Mouse (Mus musculus) stomach, embryonic 15.5 days (tissue): ENCODE data around the gene Gnl1. TPM values are rescaled to one million over a fixed set of nuclear protein-coding genes. Genes with fewer than 3 reads are reported as not detected.
"Not testable (repeated sequence)": the region's sequence is repeated elsewhere in the genome, so short reads cannot be mapped to it uniquely, and the experiment has no call there.

Source experiments
- ATAC-seq: fragments of 200-750 bp; cut with Nextera tagmentation; 2 replicates; pipeline ENCODE4 v1.8.0; 2017; ENCODE audit warnings: low read depth, moderate number of reproducible peaks, moderate TSS enrichment; ENCODE audit not compliant: insufficient read depth, low FRiP score
- H3K27ac ChIP-seq: fragments of 300-500 bp; sonication (generic); 2 replicates; pipeline ENCODE4 v1.5.1; 2015; ENCODE audit warnings: mild to moderate bottlenecking, inconsistent platforms
- H3K27me3 ChIP-seq: fragments of 300-500 bp; sonication (generic); replicated peaks from 2 replicates; pipeline ENCODE4 v1.6.1; 2015; ENCODE audit warnings: inconsistent platforms
- H3K36me3 ChIP-seq: fragments of 300-500 bp; sonication (generic); 2 replicates; pipeline ENCODE4 v1.6.1; 2015; ENCODE audit warnings: inconsistent platforms
- H3K4me1 ChIP-seq: fragments of 300-500 bp; sonication (generic); 2 replicates; pipeline ENCODE4 v1.6.1; 2015; ENCODE audit warnings: inconsistent platforms
- H3K4me2 ChIP-seq: fragments of 300-500 bp; sonication (generic); 2 replicates; pipeline ENCODE4 v1.6.1; 2015; ENCODE audit warnings: mild to moderate bottlenecking, inconsistent platforms
- H3K4me3 ChIP-seq: fragments of 300-500 bp; sonication (generic); replicated peaks from 2 replicates; pipeline ENCODE4 v1.5.1; 2015; ENCODE audit warnings: inconsistent platforms
- H3K9ac ChIP-seq: fragments of 300-500 bp; sonication (generic); 2 replicates; pipeline ENCODE4 v1.6.1; 2015; ENCODE audit warnings: inconsistent platforms
- H3K9me3 ChIP-seq: fragments of 300-500 bp; sonication (generic); 2 replicates; pipeline ENCODE4 v1.6.1; 2016; ENCODE audit warnings: inconsistent platforms
- WGBS: fragments of 180-500 bp; shearing (Covaris S2); methylation state at CpG from one replicate; pipeline ENCODE4 v1.1.7; 2015; 5-methylcytosine and 5-hydroxymethylcytosine counted together
- microRNA counts: library from miRNA; unstranded; fragments of <30 nt; microRNA quantifications from one replicate; lab custom pipeline; 2016
- microRNA-seq: library from miRNA; unstranded; fragments of <30 nt; microRNA quantifications from one replicate; pipeline ENCODE4, GENCODE M21; 2016
- polyA plus RNA-seq: library from polyadenylated mRNA; unstranded; fragments of >200 nt; fragmentation: Nextera tagmentation; extraction: Ambion mirVana; gene quantifications from 2 replicates; pipeline ENCODE4 v1.2.1, GENCODE M21; 2015

Gene Gnl1
- polyA plus RNA-seq, 1 experiment from 2014 or later, result 41.4 TPM

DNA sequence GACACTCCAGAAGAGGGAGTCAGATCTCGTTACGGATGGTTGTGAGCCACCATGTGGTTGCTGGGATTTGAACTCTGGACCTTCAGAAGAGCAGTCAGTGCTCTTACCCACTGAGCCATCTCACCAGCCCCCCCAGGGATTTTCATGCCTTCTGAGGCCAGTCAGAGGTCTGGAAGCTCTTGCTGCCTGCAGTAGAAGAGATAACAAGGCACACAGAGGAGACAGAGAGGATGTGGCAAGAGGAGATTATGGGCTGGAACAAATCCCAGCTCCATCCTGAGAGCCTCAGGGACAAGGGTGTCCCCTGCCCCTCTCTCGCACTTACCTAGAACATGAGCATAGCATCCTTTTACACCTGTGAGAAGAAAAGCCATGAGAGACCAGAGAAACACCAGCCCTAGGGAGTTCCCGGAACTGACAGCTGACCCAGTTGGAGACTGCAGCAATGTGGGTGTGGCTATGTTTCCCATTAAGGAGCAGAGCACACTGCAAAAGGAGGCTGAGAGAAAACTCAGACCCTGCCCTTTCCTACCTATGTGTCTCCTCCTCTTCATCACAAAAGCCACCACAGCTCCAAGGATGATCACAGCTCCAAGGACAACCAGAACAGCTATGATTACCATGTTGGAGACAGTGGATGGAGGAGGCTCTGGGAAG is 50.5 kb downstream of the Gnl1 start:
- H3K9me3 ChIP-seq, H3K27ac ChIP-seq, ATAC-seq, H3K36me3 ChIP-seq, H3K9ac ChIP-seq, H3K27me3 ChIP-seq, H3K4me1 ChIP-seq, H3K4me2 ChIP-seq, H3K4me3 ChIP-seq: not testable (repeated sequence)
- WGBS, result 77% methylated on average over 4 of the region's 4 CpGs

DNA sequence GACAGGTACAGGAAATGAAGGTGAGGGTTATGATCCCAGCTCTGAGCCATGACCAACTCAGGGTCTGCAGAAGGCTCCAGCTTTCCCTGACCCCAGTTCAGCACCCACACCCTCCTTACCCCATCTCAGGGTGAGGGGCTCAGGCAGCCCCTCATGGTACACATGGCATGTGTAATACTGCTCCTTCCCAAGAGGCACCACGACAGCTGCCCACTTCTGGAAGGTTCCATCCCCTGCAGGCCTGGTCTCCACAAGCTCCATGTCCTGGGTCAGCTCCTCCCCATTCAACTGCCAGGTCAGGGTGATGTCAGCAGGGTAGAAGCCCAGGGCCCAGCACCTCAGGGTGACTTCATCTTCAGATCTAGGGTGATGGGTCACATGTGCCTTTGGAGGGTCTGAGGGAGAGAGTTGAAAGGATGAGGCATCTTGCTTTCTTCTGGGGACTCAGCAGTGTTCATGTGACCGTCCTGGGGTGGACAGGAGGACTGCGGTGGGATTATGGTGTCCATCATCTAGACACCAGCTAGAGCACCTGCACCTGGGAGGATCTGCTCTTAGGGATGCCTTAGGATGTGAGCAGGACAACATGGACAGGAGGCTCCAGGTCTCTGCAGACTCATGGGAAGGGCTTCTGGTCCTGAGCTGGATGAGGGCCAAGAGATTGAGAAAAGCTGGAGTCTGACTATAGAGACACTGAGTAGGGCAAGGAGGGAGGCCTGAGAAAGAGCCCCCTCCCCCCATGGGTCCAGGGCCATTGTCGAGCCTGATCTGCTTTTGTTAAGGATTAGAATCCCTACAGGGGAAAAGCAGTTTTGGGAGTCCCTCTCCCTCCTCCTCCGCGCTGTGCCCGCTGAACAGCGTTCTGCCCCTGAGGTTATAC is 51.3 kb downstream of the Gnl1 start:
- H3K4me1 ChIP-seq, H3K4me3 ChIP-seq, H3K27ac ChIP-seq, H3K36me3 ChIP-seq, ATAC-seq, H3K9me3 ChIP-seq, H3K9ac ChIP-seq, H3K27me3 ChIP-seq: not testable (repeated sequence)
- peak overlapping the region; percentile 95 for H3K4me2 ChIP-seq
- 53% methylated on average over 8 of the region's 8 CpGs for WGBS

DNA sequence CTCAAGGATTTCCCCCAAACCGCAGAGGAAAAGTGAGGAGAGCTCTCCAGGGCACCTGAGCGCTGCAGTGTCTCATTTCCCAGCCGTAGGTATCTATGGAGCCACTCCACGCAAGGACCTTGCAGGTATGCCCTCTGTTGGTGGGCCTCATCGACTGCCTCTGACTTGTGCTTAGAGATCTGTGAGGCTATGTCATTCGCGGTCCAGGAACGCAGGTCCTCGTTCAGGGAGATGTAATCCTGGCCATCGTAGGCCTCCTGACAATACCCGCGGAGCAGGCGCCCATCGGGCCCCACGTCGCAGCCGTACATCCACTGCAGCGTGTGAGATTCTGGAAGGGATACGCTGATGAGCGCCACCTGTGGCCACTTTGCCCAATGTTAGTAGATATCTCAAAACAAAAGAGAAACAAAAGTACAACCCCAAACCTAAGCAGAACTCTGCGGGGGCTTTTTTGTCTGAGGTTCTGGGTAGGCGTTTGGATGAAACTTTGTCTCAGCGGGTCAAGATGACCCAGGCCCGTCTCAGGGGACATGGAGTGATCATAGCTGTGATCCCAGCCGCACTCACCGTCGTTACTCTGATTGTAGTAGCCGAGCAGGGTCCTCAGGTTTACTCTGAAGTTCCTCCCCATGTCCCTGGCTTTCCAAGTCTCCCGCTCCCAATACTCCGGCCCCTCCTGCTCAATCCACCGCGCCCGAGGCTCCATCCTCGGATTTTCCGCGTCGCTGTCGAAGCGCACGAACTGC is 52.1 kb downstream of the Gnl1 start:
- H3K9ac ChIP-seq, result peak overlapping the region; percentile 41; the same call in 1 of the 2 replicates
- 2% methylated on average over 40 of the region's 40 CpGs for whole genome bisulfite sequencing
- ATAC-seq, result peak; percentile 24; the same call in 1 of the 2 replicates
- not testable (repeated sequence) for H3K36me3 ChIP-seq, H3K9me3 ChIP-seq, H3K27me3 ChIP-seq, H3K27ac ChIP-seq, H3K4me1 ChIP-seq
- peak overlapping the region; percentile 55 for H3K4me3 ChIP-seq
- H3K4me2 ChIP-seq, result peak overlapping the region; percentile 95

DNA sequence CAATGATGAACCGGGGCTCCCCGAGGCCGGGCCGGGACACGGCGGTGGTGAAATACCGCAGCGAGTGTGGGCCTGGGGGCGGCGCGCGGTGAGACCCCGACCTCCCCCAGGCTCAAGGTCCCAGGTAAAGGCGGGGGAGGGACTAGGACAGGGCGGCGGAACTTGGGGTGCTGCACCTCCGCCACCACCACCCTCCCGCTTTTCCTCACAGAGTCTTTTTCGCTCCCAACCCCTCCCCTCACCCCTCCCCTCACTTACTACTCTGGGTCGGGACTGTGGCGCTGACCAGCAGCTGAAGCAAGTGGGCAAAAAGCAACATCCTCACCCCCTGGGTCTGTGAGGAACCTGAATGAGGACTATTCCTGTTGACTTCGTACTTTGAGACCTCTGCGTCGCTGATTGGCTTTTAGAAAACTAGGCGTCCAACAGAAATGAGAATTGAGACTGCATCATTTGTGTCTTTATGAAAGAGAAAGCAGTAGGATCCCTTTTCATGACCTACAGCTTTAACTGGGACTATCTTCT is 52.8 kb downstream of the Gnl1 start, which contains the start of gene H2-T23:
TSS of gene H2-T23 (minus strand) at position 505 of the 525 bp plus-strand sequence.
- H3K4me1 ChIP-seq, H3K27me3 ChIP-seq, H3K36me3 ChIP-seq, H3K9me3 ChIP-seq, H3K27ac ChIP-seq: not testable (repeated sequence)
- 7% methylated on average over 23 of the region's 25 CpGs for WGBS
- H3K4me2 ChIP-seq, result peak within 1 kb of the TSS; percentile 95
- ATAC-seq, result peak; percentile 65
- peak within 1 kb of the TSS; percentile 41; the same call in 1 of the 2 replicates for H3K9ac ChIP-seq
- peak within 1 kb of the TSS; percentile 55 for H3K4me3 ChIP-seq

DNA sequence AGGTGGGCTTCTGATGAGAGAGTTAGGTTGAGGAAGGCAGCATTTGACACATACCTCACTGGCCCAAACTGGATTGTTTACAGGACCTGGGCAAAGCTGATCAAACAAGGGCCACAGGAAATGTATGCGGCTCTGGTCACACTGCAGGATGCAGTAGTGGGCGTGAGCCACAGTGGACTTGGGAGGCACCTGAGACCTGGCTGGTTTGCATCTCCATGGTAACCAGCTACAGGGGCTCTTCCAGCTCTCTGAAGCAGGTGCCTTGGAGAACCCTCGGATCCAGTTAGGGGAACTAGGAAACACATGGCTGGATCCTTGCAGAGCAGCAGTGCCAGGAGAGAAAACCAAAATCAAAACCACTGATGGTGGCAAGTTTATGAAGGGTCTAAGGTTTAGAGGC is 54.9 kb downstream of the Gnl1 start:
- H3K4me1 ChIP-seq, H3K4me2 ChIP-seq, H3K4me3 ChIP-seq, ATAC-seq, H3K27ac ChIP-seq, H3K9ac ChIP-seq, H3K36me3 ChIP-seq, H3K27me3 ChIP-seq, H3K9me3 ChIP-seq: not testable (repeated sequence)
- 53% methylated on average over 3 of the region's 3 CpGs for WGBS

DNA sequence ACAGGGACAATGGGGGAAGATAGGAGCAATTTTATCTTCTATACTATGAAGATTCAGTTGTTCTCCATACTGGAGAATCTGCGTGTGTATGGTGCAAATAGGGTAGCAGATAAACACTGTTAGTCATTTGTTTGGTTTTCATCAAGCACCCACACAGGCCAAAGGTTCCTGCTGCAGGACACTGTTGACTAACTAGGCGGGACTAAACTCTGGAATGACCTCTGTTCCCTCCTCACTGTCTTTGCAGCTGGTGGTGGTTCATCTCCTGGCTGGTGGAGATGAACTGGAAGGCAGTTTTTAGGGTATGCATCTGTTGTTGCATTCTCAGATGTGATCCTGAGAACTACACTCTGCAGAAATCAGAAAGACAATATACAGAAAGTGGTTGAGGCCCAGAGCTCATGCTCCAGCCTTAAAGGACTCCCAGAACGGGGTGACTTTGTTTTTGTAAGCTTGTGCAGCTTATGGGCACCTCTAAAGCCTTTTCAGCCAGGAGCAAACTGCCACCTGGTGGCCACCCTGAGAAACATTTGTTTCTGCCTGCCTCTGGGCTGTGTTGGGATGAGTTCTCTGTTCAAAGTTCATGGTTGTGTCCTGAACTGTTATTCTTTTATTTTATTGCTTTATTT is 55.5 kb downstream of the Gnl1 start:
- not testable (repeated sequence) for H3K36me3 ChIP-seq, H3K4me3 ChIP-seq, H3K9me3 ChIP-seq, H3K27ac ChIP-seq, H3K9ac ChIP-seq, H3K4me2 ChIP-seq, H3K27me3 ChIP-seq, H3K4me1 ChIP-seq, ATAC-seq
- WGBS, result 31% methylated on average over 3 of the region's 3 CpGs

DNA sequence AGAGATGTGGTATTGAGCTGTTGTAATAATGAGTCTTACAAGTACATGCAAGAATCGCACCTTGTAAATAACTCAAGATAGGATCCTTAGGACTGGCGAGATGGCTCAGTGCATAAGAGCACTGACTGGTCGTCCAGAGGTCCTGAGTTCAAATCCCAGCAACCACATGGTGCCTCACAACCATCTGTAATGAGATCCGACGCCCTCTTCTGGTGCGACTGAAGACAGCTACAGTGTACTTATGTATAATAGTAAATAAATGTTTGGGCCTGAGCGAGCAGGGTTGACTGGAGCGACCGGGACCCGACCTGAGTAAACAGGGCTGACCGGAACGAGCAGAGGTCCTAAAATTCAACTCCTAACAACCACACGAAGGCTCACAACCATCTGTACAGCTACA is 56.5 kb downstream of the Gnl1 start:
- 84% methylated on average over 13 of the region's 13 CpGs for WGBS
- not testable (repeated sequence) for H3K4me3 ChIP-seq, H3K27ac ChIP-seq, H3K4me2 ChIP-seq, H3K27me3 ChIP-seq, ATAC-seq, H3K9me3 ChIP-seq, H3K4me1 ChIP-seq, H3K9ac ChIP-seq, H3K36me3 ChIP-seq

MicroRNAs encoded within 50 kb of the gene (microRNA counts, 519-probe panel; counts per million panel counts)
- 1,992 counts per million, percentile 23 among the panel's probes with 10 or more counts for microRNA mmu-miR-877 (lab: Ali Mortazavi, UCI)

Small RNAs within 50 kb of the gene (microRNA-seq; reads per million reads assigned to microRNA genes)
- 48.7 reads per million, percentile 40 among the genes with 10 or more reads in this experiment for gene Mir877

Other genes starting within 250 kb of the Gnl1 start
- gene Ier3, start 158.2 kb upstream of the Gnl1 start, polyA plus RNA-seq, result 14.5 and 16.7 TPM in 2 replicates
- 45.3 and 46.0 TPM in 2 replicates for gene Flot1, start 156.6 kb upstream of the Gnl1 start, polyA plus RNA-seq
- 762 and 772 TPM in 2 replicates for gene Tubb5, start 141.5 kb upstream of the Gnl1 start, polyA plus RNA-seq
- 15.2 and 19.7 TPM in 2 replicates for gene Mdc1, start 138.3 kb upstream of the Gnl1 start, polyA plus RNA-seq
- gene Nrm, start 118.5 kb upstream of the Gnl1 start, polyA plus RNA-seq, result 54.0 and 54.7 TPM in 2 replicates
- 17.0 and 18.6 TPM in 2 replicates for gene Ppp1r18, start 114.3 kb upstream of the Gnl1 start, polyA plus RNA-seq
- 37.8 and 41.4 TPM in 2 replicates for gene Dhx16, start 100.0 kb upstream of the Gnl1 start, polyA plus RNA-seq
- 21.7 and 23.9 TPM in 2 replicates for gene 2310061I04Rik, start 82.4 kb upstream of the Gnl1 start, polyA plus RNA-seq
- gene Atat1, start 69.8 kb upstream of the Gnl1 start, polyA plus RNA-seq, result 53.2 and 62.8 TPM in 2 replicates
- 89.5 and 101 TPM in 2 replicates for gene Mrps18b, start 63.5 kb upstream of the Gnl1 start, polyA plus RNA-seq
- gene Ppp1r10, start 63.4 kb upstream of the Gnl1 start, polyA plus RNA-seq, result 32.3 and 36.4 TPM in 2 replicates
- 94.0 and 94.7 TPM in 2 replicates for gene Abcf1, start 10.1 kb upstream of the Gnl1 start, polyA plus RNA-seq
- 27.6 and 29.0 TPM in 2 replicates for gene Prr3, start 385 bp downstream of the Gnl1 start, polyA plus RNA-seq
- gene H2-T24, start 40.7 kb downstream of the Gnl1 start, polyA plus RNA-seq, result 2.6 and 4.2 TPM in 2 replicates
- gene H2-T23, start 53.0 kb downstream of the Gnl1 start, polyA plus RNA-seq, result 11.4 and 14.8 TPM in 2 replicates
- gene H2-T22, start 62.9 kb downstream of the Gnl1 start, polyA plus RNA-seq, result 17.3 and 18.8 TPM in 2 replicates
- 0.09 and 0.13 TPM in 2 replicates for gene Gm6034, start 63.1 kb downstream of the Gnl1 start, polyA plus RNA-seq
- gene Gm11127, start 78.5 kb downstream of the Gnl1 start, polyA plus RNA-seq, result 0.28 and 0.50 TPM in 2 replicates
- gene Gm19684, start 141.8 kb downstream of the Gnl1 start, polyA plus RNA-seq, result not detected in 2 replicates
- gene Gm7030, start 149.6 kb downstream of the Gnl1 start, polyA plus RNA-seq, result 0.30 TPM in 1 of 2 replicates, not detected in the other
- 0.79 and 0.94 TPM in 2 replicates for gene Gm8909, start 188.7 kb downstream of the Gnl1 start, polyA plus RNA-seq
- gene H2-T3, start 210.4 kb downstream of the Gnl1 start, polyA plus RNA-seq, result 4.5 and 5.6 TPM in 2 replicates